Mouse (Mus musculus): ENCODE results near the gene Setd5.

Gene Setd5

GRCm38 (mm10) chr6:113054552-113055107 lies 22.5 kb upstream of the Setd5 start:
- no peak for DNase-seq (ENCODE audit: low spot score in 2 of 2)

- DNase-seq (ENCODE audit: low spot score in 2 of 2) = no peak
Observed at GRCm38 (mm10) chr6:113060892-113061563, 16.1 kb upstream of the Setd5 start.

- no peak for DNase-seq (ENCODE audit: low spot score in 2 of 2)
Observed at GRCm38 (mm10) chr6:113062253-113062652, 14.9 kb upstream of the Setd5 start.

DNA sequence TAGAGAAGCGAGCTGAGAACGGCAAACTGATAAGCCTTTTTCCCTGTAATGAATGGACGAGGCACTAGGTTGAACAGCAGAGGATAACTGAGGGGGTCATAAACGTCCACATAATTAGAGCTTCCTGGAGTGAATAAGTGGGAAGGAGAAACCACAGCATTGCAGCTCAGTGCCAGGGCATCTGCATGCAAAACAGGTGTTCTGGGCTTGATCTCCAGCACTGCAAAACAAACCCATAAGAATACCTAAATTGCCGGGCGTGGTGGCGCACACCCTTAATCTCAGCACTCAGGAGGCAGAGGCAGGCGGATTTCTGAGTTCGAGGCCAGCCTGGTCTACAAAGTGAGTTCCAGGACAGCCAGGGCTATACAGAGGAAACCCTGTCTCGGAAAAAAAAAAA lies 13.8 kb upstream of the Setd5 start:
- DNase-seq (ENCODE audit: low spot score in 2 of 2) = no peak

DNA sequence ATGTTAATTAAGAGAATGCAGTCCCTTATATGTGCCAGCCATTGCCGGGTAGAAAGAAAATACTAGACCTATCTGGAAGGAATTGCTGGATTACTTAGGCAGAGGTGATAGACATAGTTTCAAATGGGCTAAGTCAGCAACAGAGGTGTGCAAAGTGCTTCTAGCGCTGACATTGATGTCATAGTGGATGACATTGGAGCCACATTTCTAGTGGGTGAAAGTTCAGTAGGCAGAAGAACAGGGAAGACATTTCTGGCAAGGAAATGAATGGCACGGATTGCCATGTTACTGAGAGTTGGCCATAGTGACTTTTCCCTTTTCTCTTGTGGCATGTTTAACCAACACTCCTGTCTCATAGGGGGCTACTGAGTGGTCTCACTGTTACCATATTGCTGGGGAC lies 12.0 kb upstream of the Setd5 start:
- no peak for DNase-seq (ENCODE audit: low spot score in 2 of 2)

DNA sequence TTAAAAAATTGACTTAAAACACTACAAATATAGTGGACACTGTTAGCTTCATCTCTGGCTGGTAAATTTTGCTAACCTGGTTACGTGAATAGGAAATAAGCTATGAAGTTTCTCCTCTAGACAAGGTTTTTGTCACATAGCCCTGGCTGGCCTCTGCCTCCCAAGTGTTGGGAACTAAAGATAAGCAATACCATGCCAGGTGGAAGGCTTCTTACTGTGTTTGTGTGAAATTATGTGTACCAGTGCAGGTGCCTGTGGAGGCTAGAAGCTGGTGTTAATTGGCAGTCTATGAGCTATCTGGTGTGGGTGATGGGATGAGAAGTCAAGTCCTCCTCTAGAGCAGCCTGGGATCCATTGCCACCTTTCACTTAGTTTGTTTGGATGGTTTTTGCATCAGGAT lies 8.0 kb upstream of the Setd5 start:
- DNase-seq (ENCODE audit: low spot score in 2 of 2) = no peak

GRCm38 (mm10) chr6:113075261-113075660 lies 1.9 kb upstream of the Setd5 start:
- DNase-seq (ENCODE audit: low spot score in 2 of 2) = no peak

DNA sequence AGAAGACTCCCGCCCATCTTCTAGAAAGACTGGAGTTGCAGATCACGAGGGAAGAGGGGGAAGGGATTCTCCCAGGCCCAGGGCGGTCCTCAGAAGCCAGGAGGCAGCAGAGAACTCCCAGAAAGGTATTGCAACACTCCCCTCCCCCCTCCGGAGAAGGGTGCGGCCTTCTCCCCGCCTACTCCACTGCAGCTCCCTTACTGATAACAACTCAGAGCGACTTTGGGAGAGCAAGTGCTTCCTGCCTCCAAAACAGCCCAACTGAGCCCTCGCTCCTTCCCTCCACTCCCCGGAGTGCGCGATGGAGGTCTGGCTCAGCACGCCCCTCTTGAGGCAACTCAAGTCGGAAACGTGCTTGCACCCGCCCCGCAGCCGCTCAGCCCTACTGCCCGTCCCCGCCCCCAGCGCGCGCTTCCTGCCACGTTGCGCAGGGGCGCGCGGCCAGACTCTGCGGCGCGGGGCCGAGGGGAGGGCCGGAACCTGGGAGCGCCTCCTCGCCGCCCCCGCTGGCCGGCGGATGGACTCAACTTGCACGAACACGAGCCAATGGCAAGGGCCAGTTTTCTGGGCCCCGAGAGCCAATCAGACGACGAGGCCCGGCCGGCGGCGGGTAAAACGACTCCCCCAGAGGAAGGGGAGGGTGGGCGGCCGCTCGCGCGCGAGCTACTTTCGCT lies 1.0 kb upstream of the Setd5 start:
- DNase-seq (ENCODE audit: low spot score in 2 of 2) = peak; percentile 96 to 99

DNA sequence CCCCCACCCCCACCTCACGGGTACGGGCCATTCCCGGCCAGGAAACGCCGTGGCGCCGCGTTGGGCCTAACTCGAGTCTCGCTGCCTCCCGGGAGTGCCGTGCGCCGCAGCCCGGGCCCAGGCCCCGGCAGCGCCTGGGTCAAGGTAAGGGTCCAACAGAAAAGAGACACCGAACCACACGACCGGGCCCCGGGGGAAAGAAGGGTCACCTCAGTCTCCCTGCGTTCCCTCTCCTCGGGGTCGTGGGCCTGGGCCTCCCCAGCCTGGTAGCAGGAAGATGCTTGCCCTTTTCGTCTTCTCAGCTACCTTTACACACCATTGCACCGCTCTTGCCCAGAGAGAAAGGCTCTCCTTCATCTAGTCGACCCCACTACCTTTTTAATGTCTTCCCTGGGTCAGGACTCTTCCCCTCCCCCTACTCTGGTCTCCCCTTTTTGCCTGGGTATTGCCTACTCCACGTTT lies 435 bp downstream of the Setd5 start:
- DNase-seq (ENCODE audit: low spot score in 2 of 2) = no peak

DNA sequence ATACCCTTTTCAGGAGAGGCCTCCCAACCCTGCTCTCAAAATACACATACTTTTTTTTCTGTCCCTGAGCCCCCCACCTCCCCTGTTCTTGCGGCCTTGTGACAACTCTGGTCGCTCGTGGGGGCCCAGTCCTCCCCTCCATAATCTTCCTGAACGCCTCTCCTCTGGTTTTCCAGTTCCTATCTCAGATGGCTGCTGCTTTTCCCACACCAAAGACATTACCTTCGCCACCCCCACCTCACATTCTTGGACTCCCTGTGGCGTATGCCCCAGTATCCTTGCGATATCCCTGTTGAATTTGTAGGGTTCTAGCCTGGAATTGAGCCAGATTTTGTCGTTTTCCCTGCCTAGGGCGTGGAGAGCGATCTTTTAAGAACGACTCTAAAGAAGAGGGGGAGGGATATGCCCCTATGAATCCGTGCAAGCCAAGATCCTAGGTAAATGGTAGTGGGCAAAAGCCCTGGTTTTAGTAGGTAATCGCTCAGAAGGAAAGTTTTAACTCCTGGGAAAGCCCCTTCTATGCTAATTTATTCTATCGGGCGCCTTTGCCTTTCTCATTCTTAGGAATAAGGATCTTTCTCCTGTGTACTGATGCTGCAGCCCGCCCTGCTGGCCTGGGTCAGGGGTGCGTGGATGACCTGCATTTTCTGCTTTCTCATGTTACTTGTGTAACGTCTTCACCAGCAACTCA lies 1.0 kb downstream of the Setd5 start:
- peak in 1 of 2 experiments; percentile 21 for DNase-seq (ENCODE audit: low spot score in 2 of 2)

DNA sequence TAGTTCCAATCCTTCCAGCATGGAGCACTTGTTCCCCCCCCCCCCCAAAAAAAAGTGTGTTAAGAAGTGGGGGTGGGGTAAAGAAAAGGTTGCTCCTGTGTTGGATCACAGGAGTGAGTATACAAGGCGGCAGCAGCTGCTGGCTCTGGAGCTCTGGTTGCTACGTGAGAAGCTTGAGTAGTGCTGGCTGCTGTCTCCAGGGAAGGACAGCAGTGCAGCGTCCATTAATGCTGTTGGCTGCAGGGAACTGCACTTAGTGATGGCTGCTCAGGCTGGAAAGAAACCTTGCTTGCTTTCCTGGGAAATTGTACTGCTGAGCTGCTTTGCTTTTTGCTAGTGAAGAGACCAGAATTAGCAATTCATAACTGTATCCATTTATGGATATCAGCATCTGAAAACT lies 2.3 kb downstream of the Setd5 start:
- DNase-seq (ENCODE audit: low spot score in 2 of 2) = no peak

- no peak for DNase-seq (ENCODE audit: low spot score in 2 of 2)
Observed at GRCm38 (mm10) chr6:113082229-113082628, 5.1 kb downstream of the Setd5 start.

GRCm38 (mm10) chr6:113084590-113084989 lies 7.4 kb downstream of the Setd5 start:
- no peak for DNase-seq (ENCODE audit: low spot score in 2 of 2)

DNA sequence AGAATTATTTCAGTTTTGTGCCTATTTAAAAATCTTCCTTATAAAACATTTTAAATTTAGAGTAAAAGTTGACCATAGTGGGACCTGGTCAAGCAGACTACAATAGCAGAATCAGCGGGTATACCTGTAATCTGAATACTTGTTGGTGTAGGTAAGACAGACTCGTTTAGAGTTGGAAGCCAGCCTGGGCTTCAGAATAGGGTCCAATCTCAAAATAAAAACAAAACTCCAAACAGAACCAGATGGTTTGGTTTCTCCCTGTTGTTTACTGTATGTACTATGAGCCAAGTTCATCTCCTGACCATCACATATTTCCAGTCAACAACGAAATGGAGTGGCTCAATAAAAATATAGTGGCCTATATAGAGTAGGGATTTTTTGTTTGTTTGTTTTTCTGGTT lies 16.0 kb downstream of the Setd5 start:
- DNase-seq (ENCODE audit: low spot score in 2 of 2) = no peak

- DNase-seq (ENCODE audit: low spot score in 2 of 2) = no peak
Observed at GRCm38 (mm10) chr6:113095547-113095946, 18.4 kb downstream of the Setd5 start.

GRCm38 (mm10) chr6:113097662-113098061 lies 20.5 kb downstream of the Setd5 start:
- DNase-seq (ENCODE audit: low spot score in 2 of 2) = no peak

- DNase-seq (ENCODE audit: low spot score in 2 of 2) = peak; percentile 77 to 83
Observed at GRCm38 (mm10) chr6:113099640-113100289, 22.6 kb downstream of the Setd5 start.

- no peak for DNase-seq (ENCODE audit: low spot score in 2 of 2)
Observed at GRCm38 (mm10) chr6:113102541-113102940, 25.4 kb downstream of the Setd5 start.

DNA sequence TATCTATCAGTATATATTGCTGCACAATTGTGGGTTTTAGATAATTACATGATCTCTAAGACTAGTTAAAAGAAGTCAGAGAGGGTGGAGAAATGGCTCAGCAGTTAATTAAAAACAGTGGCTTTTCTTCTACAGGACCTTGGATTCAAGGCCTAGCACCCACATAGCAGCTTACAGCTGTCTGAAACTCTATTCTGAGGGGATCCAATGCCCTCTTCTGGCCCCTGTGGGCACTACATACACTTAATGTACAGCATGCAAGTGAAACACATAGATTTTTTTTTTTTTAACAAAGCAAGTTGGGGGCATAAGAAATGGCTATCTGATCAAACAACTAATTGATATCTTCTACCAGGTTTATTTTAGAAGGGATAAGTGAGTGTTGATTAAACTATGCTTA lies 26.6 kb downstream of the Setd5 start:
- DNase-seq (ENCODE audit: low spot score in 2 of 2) = no peak

GRCm38 (mm10) chr6:113109378-113109777 lies 32.2 kb downstream of the Setd5 start:
- no peak for DNase-seq (ENCODE audit: low spot score in 2 of 2)

GRCm38 (mm10) chr6:113109956-113110355 lies 32.8 kb downstream of the Setd5 start:
- DNase-seq (ENCODE audit: low spot score in 2 of 2) = no peak

GRCm38 (mm10) chr6:113120806-113121205 lies 43.6 kb downstream of the Setd5 start:
- no peak for DNase-seq (ENCODE audit: low spot score in 2 of 2)

Measured in urinary bladder, postnatal 4 days (tissue).